Mouse (Mus musculus): ENCODE results near the gene Ubqln4. TPM values are rescaled to one million over a fixed set of nuclear protein-coding genes. Genes with fewer than 3 reads are reported as not detected.

Gene Ubqln4
- polyA plus RNA-seq, 1 experiment from 2014 or later = 46.3 TPM

DNA sequence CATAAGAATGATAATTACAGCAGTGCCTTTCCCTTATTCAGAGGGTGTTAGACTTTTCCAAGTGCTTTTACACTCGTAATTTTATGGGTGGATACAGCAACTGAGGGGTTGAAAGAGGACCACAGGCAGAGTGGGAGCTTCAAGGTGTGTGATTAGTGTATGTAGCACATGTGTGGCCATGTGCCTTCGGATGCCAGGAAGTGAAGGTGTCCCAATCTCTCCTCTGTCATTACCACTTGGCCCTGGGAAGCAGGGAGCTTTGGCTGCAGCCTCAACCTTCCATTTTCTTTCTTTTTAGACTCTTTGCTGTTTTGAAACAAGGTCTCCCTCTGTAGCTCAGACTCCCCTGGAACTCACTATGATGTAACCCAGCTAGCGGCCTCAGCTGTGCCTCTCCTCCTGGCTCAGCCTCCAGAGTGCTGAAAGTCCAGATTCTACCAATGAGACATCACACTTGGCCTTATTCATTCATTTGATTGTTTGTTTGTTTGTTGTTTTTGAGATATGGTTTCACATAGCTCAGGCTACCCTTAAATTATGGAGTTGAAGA, 63.5 kb downstream of the Ubqln4 start:
- peak overlapping the region; percentile 20; the same call in 1 of the 2 replicates for H3K4me3 ChIP-seq (ENCODE audit: low read depth, low read length)
- no peaks in the 10 kb centered on the region for H3K9me3 ChIP-seq (ENCODE audit: control insufficient read depth, low read length)
- no peaks in the 10 kb centered on the region for H3K36me3 ChIP-seq (ENCODE audit: control insufficient read depth, insufficient read depth, low read length)
- no peak for ATAC-seq (ENCODE audit: low read depth)
- H3K9ac ChIP-seq (ENCODE audit: low read depth, low read length) = 0 out of 2 replicates have a peak overlapping the region, but pooled peaks have one; percentile 20
- WGBS = 70% methylated on average over 3 of the region's 3 CpGs
- H3K27me3 ChIP-seq (replicated peaks; ENCODE audit: control insufficient read depth, insufficient read depth, low read length) = no peaks in the 10 kb centered on the region
- H3K4me1 ChIP-seq (ENCODE audit: control insufficient read depth, insufficient read depth, low read length) = peaks cover 19% of the 10 kb centered on the region
- peak overlapping the region; percentile 82; the same call in 1 of the 2 replicates for H3K27ac ChIP-seq (replicated peaks; ENCODE audit: low read depth, low read length)
- no peak for DNase-seq (ENCODE audit: low spot score)
- H3K4me2 ChIP-seq (ENCODE audit: low read depth, low read length) = peak overlapping the region; percentile 43

DNA sequence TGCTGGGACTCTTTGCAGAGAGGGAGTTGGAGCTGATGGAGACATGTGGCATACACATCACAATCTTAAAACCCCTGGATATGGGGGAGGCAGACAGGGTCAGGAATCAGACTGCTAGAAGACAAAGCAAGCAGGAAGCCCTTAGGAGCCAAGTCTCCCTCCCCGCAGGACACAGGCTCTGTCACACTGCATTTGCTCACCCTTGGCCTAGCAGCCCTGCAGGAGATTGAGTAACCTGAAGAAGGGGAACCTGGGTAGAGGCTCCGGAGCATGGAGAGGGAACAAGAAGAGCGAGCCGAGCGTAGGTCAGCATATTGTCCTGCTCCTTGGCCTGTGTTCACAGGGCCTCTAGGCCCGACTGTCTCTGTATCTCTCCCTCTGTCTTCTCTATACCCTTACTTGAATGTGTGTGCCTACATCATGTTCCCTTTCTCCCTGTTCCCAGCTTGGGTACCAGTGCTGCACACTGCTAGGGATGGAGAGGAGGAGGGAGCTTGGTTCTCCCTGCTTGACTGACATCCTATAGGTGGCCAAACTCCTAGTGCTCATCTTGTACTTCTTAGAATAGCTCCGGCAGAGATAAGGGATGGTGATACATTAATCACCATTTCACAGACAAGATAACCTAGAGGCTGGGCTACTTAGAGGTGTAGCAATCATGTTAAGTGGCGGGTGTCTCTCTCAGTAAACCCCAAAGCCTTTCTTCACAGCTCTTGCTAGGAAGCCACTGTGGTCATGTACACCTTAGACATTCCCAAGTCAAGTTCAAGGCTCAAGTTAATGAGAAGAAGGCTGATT, 64.7 kb downstream of the Ubqln4 start:
- no peaks in the 10 kb centered on the region for H3K36me3 ChIP-seq (ENCODE audit: control insufficient read depth, insufficient read depth, low read length)
- no peaks in the 10 kb centered on the region for H3K9me3 ChIP-seq (ENCODE audit: control insufficient read depth, low read length)
- H3K9ac ChIP-seq (ENCODE audit: low read depth, low read length) = no peak overlapping the region; the same call in 1 of the 2 replicates
- 72% methylated on average over 8 of the region's 8 CpGs for WGBS
- no peak for DNase-seq (ENCODE audit: low spot score)
- ATAC-seq (ENCODE audit: low read depth) = no peak
- H3K4me2 ChIP-seq (ENCODE audit: low read depth, low read length) = no peak overlapping the region; the same call in 1 of the 2 replicates
- H3K4me1 ChIP-seq (ENCODE audit: control insufficient read depth, insufficient read depth, low read length) = peaks cover 19% of the 10 kb centered on the region
- H3K4me3 ChIP-seq (ENCODE audit: low read depth, low read length) = no peak overlapping the region
- H3K27ac ChIP-seq (replicated peaks; ENCODE audit: low read depth, low read length) = no peak overlapping the region
- no peaks in the 10 kb centered on the region for H3K27me3 ChIP-seq (replicated peaks; ENCODE audit: control insufficient read depth, insufficient read depth, low read length)

MicroRNAs within 50 kb of the gene (microRNA counts, 519-probe panel; counts per million panel counts)
- microRNA mmu-miR-1905 = 19.3 counts per million

Small RNA genes within 50 kb of the gene (microRNA-seq; reads per million reads assigned to microRNA genes)
- not detected for gene Mir1905 (ENCODE audit: borderline number of aligned reads)

Other genes starting within 250 kb of the Ubqln4 start
- gene Glmp, start 228.7 kb upstream of the Ubqln4 start, polyA plus RNA-seq (2014; fragmentation: Nextera tagmentation; extraction: Ambion mirVana) = 127 and 131 TPM in 2 replicates
- 9.9 and 12.7 TPM in 2 replicates for gene Tmem79, start 217.6 kb upstream of the Ubqln4 start, polyA plus RNA-seq (2014; fragmentation: Nextera tagmentation; extraction: Ambion mirVana)
- 31.3 and 33.6 TPM in 2 replicates for gene Smg5, start 217.5 kb upstream of the Ubqln4 start, polyA plus RNA-seq (2014; fragmentation: Nextera tagmentation; extraction: Ambion mirVana)
- gene Paqr6, start 189.2 kb upstream of the Ubqln4 start, polyA plus RNA-seq (2014; fragmentation: Nextera tagmentation; extraction: Ambion mirVana) = 7.3 and 9.2 TPM in 2 replicates
- gene Bglap3, start 181.0 kb upstream of the Ubqln4 start, polyA plus RNA-seq (2014; fragmentation: Nextera tagmentation; extraction: Ambion mirVana) = 1.5 and 4.6 TPM in 2 replicates
- gene Bglap2, start 175.1 kb upstream of the Ubqln4 start, polyA plus RNA-seq (2014; fragmentation: Nextera tagmentation; extraction: Ambion mirVana) = 6.5 and 27.0 TPM in 2 replicates
- gene Bglap, start 169.3 kb upstream of the Ubqln4 start, polyA plus RNA-seq (2014; fragmentation: Nextera tagmentation; extraction: Ambion mirVana) = 7.9 and 33.0 TPM in 2 replicates
- 87.0 and 99.7 TPM in 2 replicates for gene Pmf1, start 143.4 kb upstream of the Ubqln4 start, polyA plus RNA-seq (2014; fragmentation: Nextera tagmentation; extraction: Ambion mirVana)
- gene Slc25a44, start 128.6 kb upstream of the Ubqln4 start, polyA plus RNA-seq (2014; fragmentation: Nextera tagmentation; extraction: Ambion mirVana) = 18.1 and 21.4 TPM in 2 replicates
- 9.5 and 10.1 TPM in 2 replicates for gene Sema4a, start 92.6 kb upstream of the Ubqln4 start, polyA plus RNA-seq (2014; fragmentation: Nextera tagmentation; extraction: Ambion mirVana)
- gene Lmna, start 43.8 kb upstream of the Ubqln4 start, polyA plus RNA-seq (2014; fragmentation: Nextera tagmentation; extraction: Ambion mirVana) = 426 and 482 TPM in 2 replicates
- 21.5 and 24.7 TPM in 2 replicates for gene Mex3a, start 21.4 kb upstream of the Ubqln4 start, polyA plus RNA-seq (2014; fragmentation: Nextera tagmentation; extraction: Ambion mirVana)
- gene Rab25, start 5.5 kb upstream of the Ubqln4 start, polyA plus RNA-seq (2014; fragmentation: Nextera tagmentation; extraction: Ambion mirVana) = 33.8 and 38.0 TPM in 2 replicates
- 97.9 and 107 TPM in 2 replicates for gene Lamtor2, start 684 bp upstream of the Ubqln4 start, polyA plus RNA-seq (2014; fragmentation: Nextera tagmentation; extraction: Ambion mirVana)
- gene Ssr2, start 22.1 kb downstream of the Ubqln4 start, polyA plus RNA-seq (2014; fragmentation: Nextera tagmentation; extraction: Ambion mirVana) = 289 and 337 TPM in 2 replicates
- gene Arhgef2, start 52.2 kb downstream of the Ubqln4 start, polyA plus RNA-seq (2014; fragmentation: Nextera tagmentation; extraction: Ambion mirVana) = 88.0 and 88.7 TPM in 2 replicates
- gene Rxfp4, start 99.4 kb downstream of the Ubqln4 start, polyA plus RNA-seq (2014; fragmentation: Nextera tagmentation; extraction: Ambion mirVana) = 0.18 TPM in 1 of 2 replicates, not detected in the other
- gene Khdc4, start 132.0 kb downstream of the Ubqln4 start, polyA plus RNA-seq (2014; fragmentation: Nextera tagmentation; extraction: Ambion mirVana) = 66.4 and 70.3 TPM in 2 replicates
- gene Rit1, start 163.1 kb downstream of the Ubqln4 start, polyA plus RNA-seq (2014; fragmentation: Nextera tagmentation; extraction: Ambion mirVana) = 60.9 and 62.9 TPM in 2 replicates
- gene Syt11, start 221.4 kb downstream of the Ubqln4 start, polyA plus RNA-seq (2014; fragmentation: Nextera tagmentation; extraction: Ambion mirVana) = 25.8 and 30.9 TPM in 2 replicates